Mouse (Mus musculus) layer of hippocampus, adult 18-20 months (tissue): Measurements from ENCODE around the gene Rere. TPM values are rescaled to one million over a fixed set of nuclear protein-coding genes. Genes with fewer than 3 reads are reported as not detected.
A peak's percentile ranks its signal among the peaks of the same experiment; 100 is the strongest.

Experiments used
- DNase-seq, 2 experiments: peaks; one replicate each; pipeline ENCODE4 v3.0.0; 2022; ENCODE audit warnings: low spot score in 2 of 2
- total RNA-seq, 2 experiments: library from RNA; stranded (reverse); gene quantifications; 2 replicates each; pipeline ENCODE4 v1.2.3; 2021

Rere gene
- total RNA-seq, 2 experiments from 2014 or later = 128 to 139 TPM

- no peak for DNase-seq
These were observed 347.8 kb downstream of the Rere start for GRCm38 (mm10) chr4:150629266-150629665.

GRCm38 (mm10) chr4:150635568-150635967, 354.1 kb downstream of the Rere start:
- no peak for DNase-seq

GRCm38 (mm10) chr4:150636635-150637034, 355.2 kb downstream of the Rere start:
- DNase-seq = no peak

GRCm38 (mm10) chr4:150644299-150644698, 362.9 kb downstream of the Rere start:
- no peak for DNase-seq

GRCm38 (mm10) chr4:150649327-150649726, 367.9 kb downstream of the Rere start:
- no peak for DNase-seq

DNA sequence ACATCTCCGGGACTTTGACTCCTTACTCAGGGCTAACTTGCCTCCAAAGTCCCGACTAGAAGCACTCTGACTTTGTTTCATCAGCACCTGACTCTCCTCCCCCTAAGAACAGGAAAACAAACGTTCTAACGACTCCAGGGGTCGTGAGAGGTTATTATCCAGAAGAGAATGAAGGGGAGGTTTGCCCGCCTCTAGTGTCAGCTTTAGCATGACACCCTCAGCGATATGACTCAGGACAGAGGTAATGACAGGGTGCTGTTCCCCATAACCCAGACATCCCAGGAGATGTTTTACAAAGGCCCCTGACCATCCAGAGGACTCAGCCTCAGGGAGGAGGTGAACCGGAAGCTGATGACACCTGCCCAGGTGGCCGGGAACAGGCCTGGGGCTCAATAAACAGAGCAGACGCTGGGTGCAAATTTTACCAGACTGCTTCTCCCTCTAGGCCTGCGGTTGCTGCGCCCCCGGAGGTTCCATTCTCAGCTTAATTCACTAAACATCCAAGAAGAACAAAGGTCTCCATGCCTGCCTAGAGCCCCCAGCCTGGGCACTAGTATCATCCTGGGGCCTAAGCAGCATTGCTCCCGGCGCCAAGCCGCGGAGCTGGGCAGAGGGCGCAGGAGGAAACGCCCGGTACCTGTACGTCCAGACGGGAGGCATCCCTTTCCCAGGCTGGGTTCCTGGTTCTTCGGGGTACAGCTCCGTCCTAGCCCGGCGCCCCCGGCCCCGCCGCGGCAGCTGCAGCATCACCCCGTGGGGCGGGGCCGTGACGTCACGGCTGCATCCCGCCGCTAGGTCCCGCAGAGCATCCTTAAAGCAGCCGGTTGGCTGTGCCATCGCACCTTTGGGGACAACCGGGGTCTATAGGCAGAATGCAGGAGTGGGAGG, 370.2 kb downstream of the Rere start, which contains the start of gene Slc45a1:
Gene Slc45a1, minus strand, starts transcription at position 785 of the 888 bp plus-strand sequence.
- DNase-seq = peak; percentile 33 to 65

GRCm38 (mm10) chr4:150653072-150653599, 371.7 kb downstream of the Rere start:
- DNase-seq = no peak

DNA sequence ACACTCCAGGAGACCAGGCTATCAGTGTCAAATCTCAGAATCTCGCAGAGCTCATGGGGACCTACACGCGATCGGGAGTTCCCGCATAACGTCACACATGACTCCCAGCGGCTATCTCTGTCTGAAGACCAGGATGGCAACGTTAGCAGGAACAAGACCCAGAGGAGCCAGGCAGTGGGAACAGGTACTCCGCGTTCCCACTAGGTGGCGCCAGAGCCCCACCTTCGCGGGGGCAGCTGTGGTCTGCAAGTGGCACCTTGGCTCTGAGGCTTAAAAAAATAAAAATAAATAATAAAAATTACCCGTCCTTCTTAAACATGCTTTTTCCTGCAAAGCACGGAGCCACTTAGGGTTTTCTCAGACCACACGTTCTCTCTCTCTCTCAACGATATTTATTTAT, 374.5 kb downstream of the Rere start:
- peak; percentile 74 to 83 for DNase-seq

GRCm38 (mm10) chr4:150656504-150656903, 375.1 kb downstream of the Rere start:
- no peak for DNase-seq

DNA sequence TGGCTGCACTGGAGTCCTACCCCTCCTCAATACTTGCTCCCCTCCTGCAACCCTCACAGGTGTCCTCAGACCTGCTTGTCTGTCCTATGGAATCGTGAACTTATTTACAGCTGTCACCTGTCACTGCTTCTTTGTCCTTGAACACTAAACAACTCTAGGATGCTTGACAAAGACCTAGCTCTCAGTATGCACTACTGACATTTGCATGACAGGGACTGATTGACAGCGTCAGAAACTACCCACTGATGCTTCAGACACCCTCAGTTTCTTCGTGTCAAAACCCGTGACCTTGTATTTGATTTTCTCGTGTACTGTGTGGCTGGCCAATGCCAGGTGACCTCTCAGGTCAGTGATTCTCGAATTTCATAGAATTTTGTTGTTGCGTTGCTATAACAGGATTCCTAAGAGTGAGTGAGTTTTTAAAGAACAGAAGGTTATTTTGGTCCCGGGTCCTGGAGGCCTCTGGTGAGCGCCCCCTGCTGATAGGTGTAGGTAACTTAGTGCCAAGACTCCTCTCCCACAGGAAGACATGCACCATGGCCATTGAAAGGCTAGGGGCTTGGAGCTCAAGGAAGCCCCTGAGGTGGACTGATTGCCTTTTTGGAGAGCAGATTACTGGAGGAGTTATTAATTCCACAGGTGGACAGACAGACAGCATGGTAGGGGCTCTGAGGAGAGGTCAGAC, 378.6 kb downstream of the Rere start:
- DNase-seq = no peak

- no peak for DNase-seq
These were observed 380.4 kb downstream of the Rere start for GRCm38 (mm10) chr4:150661886-150662285.

DNA sequence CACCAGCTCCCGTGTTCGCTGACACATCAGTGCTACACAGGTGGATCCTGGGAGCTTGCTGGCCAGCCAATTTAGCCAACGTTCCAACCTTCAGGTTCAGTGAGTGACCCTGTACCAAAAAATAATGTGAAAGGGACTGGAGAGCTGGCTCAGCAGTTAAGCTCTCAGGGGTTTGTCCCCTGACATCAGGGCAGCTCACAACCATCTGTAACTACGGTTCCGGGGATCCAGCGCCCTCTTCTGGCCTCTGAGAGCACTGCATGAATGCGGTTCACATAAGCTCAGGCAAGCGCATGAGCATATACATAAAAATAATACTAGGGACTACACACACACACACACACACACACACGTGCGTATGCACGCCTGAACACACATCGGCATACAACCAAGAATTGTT, 381.7 kb downstream of the Rere start:
- DNase-seq = peak in 1 of 2 experiments; percentile 30

GRCm38 (mm10) chr4:150664726-150665125, 383.3 kb downstream of the Rere start:
- DNase-seq = no peak

DNA sequence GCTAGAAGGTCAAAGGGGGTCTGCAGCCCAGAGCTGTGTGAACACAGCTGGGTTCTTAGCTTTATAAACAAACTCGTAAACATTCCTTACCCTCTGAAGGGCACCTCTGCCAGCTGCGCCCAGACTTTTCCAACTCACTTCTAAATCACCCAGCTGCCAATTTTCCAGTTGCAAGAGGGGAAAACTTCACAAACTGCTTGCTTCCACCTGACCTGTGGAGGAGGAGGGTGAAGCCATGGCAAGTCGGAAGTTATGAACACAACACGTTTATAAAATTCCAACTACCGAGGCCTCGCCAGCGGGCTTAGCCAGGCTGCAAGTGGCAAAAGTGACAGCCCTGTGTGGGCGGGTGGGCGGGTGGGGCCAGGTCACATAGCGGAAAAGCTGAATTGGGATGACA, 384.4 kb downstream of the Rere start:
- DNase-seq = no peak

Other genes starting within 250 kb of the Rere start
- gene Gpr157, start 194.3 kb upstream of the Rere start, total RNA-seq = 1 to 10 TPM; 1.2 to 1.5 TPM
- 1 to 10 TPM; 4.9 to 6.0 TPM for gene Slc2a5, start 162.4 kb upstream of the Rere start, total RNA-seq
- not detected for gene Slc2a7, start 132.7 kb upstream of the Rere start, total RNA-seq
- not detected for gene Car6, start 80.3 kb upstream of the Rere start, total RNA-seq
- 100 to 1,000 TPM; 421 to 451 TPM for gene Eno1, start 44.9 kb upstream of the Rere start, total RNA-seq